Mouse (Mus musculus) mouse embryonic stem cell (cell line): Measurements from ENCODE around the gene Zfy2.

ENCODE experiments used
- in situ Hi-C, 2 experiments: fragments of 300-500 bp; cut with MboI; formaldehyde crosslinking; loops; 1 replicate in 1 of 2; 3 replicates in 1 of 2; pipeline ENCODE4 v1.14.3; 2019 to 2020; ENCODE audit warnings: low sequenced_read_pairs in 2 of 2, low pct_unique_long_range_greater_than_20kb in 1 of 2, mixed read lengths in 1 of 2; ENCODE audit not compliant: unreplicated experiment in 1 of 2

Gene Zfy2

DNA sequence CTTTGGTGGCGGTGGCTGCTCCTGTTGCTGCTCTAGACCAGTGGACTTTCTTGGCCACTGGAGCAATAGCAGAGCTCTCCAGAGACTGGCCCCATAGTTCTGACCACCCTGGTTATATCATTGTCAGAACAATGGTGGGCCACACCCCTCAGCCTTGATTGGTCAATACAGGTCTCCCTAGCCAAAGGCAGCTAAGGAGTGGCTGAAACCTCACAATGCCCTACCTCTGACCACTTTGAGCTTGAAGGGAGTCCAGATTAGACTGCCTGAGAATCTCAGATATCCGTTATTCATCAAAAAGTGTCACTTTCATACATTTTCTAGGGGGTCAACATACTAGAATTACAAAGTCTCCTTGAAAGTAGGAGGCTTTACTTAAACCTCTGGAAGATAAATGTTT is at the start of gene Zfy2:
TSS of gene Zfy2 (minus strand) at position 101 of the 400 bp plus-strand sequence.
- in situ Hi-C loops = no loop called here
